Mouse (Mus musculus) cortical plate, adult 2 months (tissue): ENCODE results near the gene B430306N03Rik.

Experiments used
- CTCF ChIP-seq: fragments of 200-500 bp; IDR thresholded peaks from 2 replicates; pipeline ENCODE4 v1.5.1; 2011; ENCODE audit warnings: mild to moderate bottlenecking, control low read depth, low read length; ENCODE audit not compliant: insufficient read depth; ENCODE audit errors: extremely low read depth
- POLR2A ChIP-seq: fragments of 200-500 bp; IDR thresholded peaks from 2 replicates; pipeline ENCODE4 v1.6.1; 2011; ENCODE audit warnings: mild to moderate bottlenecking, low read length, control low read depth; ENCODE audit not compliant: insufficient read depth; ENCODE audit errors: extremely low read depth

GRCm38 (mm10) chr17:48362966-48363365 is 47.0 kb downstream of the B430306N03Rik start:
- TF ChIP-seq POLR2A, result no peak
- TF ChIP-seq CTCF, result no peak
